19 mouse cellular contexts compared by ENCODE assay signal in the genomic region with DNA sequence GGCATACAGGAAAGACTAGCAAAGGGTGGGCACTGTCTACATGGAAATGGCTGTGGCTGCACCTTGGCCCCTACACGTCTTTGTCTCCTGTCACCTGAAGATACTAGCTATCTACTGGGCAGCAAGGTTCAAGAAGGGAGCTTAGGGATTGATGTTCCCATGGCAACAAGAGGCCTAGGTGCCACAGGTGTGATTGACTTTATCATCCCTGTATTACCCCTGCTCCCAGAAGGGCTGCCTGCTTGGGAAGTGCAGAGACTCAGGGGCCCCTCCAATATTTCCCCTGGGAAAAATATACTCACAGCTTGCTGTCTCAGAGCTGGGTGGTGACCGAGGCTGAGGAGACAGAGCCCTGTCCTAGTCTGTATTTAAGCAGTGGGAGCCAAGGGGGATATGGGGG. TPM values are rescaled to one million over a fixed set of nuclear protein-coding genes. Genes with fewer than 3 reads are reported as not detected.
DNase-seq lines count a peak whose midpoint lies in the region; ATAC-seq and TF ChIP-seq lines count a peak whose summit lies in the region.
"Not testable (repeated sequence)": the region's sequence is repeated elsewhere in the genome, so short reads cannot be mapped to it uniquely, and the experiment has no call there.
"Had no signal": no experiment of that assay in that cellular context is flagged by ENCODE, and none has a peak within 500 bp of the region (broad histone marks: within the 10 kb centered on the region; RNA-seq: fewer than 3 reads in every experiment).

No protein-coding gene starts in this region.

- peak; percentile 91 for ATAC-seq in intestine, embryonic 16.5 days
- ATAC-seq in liver, embryonic 14.5 days (ENCODE audit: insufficient read depth); liver, embryonic 16.5 days (ENCODE audit: low read depth): not testable (repeated sequence)

- not testable (repeated sequence) for H3K4me1 ChIP-seq in intestine, embryonic 16.5 days (ENCODE audit: control insufficient read depth, insufficient read depth, low read length); liver, adult 2 months (ENCODE audit: control insufficient read depth, insufficient read depth, low read length); liver, embryonic 14.5 days (replicated peaks; ENCODE audit: control insufficient read depth in 2 of 2, insufficient read depth in 2 of 2, low read length in 1 of 2); liver, embryonic 16.5 days (ENCODE audit: control insufficient read depth, low read depth, low read length)

- H3K27ac ChIP-seq in intestine, embryonic 16.5 days (ENCODE audit: low read length); liver, embryonic 14.5 days; liver, embryonic 16.5 days (ENCODE audit: low read length): not testable (repeated sequence)
- H3K27ac ChIP-seq in liver, adult 2 months (replicated peaks; ENCODE audit: insufficient read depth, low read depth, low read length): peak overlapping the region; percentile 73

- WGBS in intestine, embryonic 16.5 days: 20% methylated on average over 1 of the region's 2 CpGs
- 30% methylated on average over 2 of the region's 2 CpGs for whole genome bisulfite sequencing in liver, adult 2 months
- 50% methylated on average over 2 of the region's 2 CpGs for WGBS in liver, embryonic 14.5 days (ENCODE audit: insufficient replicate concordance)
- 36% methylated on average over 2 of the region's 2 CpGs for WGBS in liver, embryonic 16.5 days (ENCODE audit: insufficient replicate concordance)

- H3K9ac ChIP-seq in intestine, embryonic 16.5 days (ENCODE audit: low read depth, low read length); liver, embryonic 14.5 days (replicated peaks); liver, embryonic 16.5 days (ENCODE audit: low read depth, low read length): not testable (repeated sequence)
- H3K9ac ChIP-seq in liver, adult 2 months (ENCODE audit: low read depth, low read length): peak overlapping the region; percentile 87

- H3K9me3 ChIP-seq in intestine, embryonic 16.5 days (ENCODE audit: control insufficient read depth, low read length); liver, embryonic 14.5 days (ENCODE audit: control insufficient read depth, low read length); liver, embryonic 16.5 days (replicated peaks; ENCODE audit: control insufficient read depth, low read length): not testable (repeated sequence)

- H3K79me2 ChIP-seq in liver, adult 2 months (ENCODE audit: control insufficient read depth, insufficient read depth, low read length): not testable (repeated sequence)

- not testable (repeated sequence) for H3K4me2 ChIP-seq in intestine, embryonic 16.5 days (ENCODE audit: low read depth, low read length); liver, embryonic 16.5 days (ENCODE audit: low read depth, low read length)
- H3K4me2 ChIP-seq in liver, embryonic 14.5 days (ENCODE audit: low read depth): 0 out of 2 replicates have a peak overlapping the region, but pooled peaks have one; percentile 15

- not testable (repeated sequence) for H3K27me3 ChIP-seq in intestine, embryonic 16.5 days (replicated peaks; ENCODE audit: control insufficient read depth, insufficient read depth, low read length); liver, adult 2 months (ENCODE audit: control insufficient read depth, insufficient read depth, low read length); liver, embryonic 14.5 days (ENCODE audit: control insufficient read depth, insufficient read depth, low read length); liver, embryonic 16.5 days (ENCODE audit: control insufficient read depth, insufficient read depth, low read depth, low read length)

- not testable (repeated sequence) for TF ChIP-seq CTCF in liver, adult 2 months (IDR thresholded peaks at IDR 0.05; ENCODE audit: low read depth, low read length); liver, embryonic 14.5 days (IDR thresholded peaks at IDR 0.05; ENCODE audit: low read depth)

- not testable (repeated sequence) for H3K36me3 ChIP-seq in intestine, embryonic 16.5 days (ENCODE audit: control insufficient read depth, insufficient read depth, low read length); liver, adult 2 months (ENCODE audit: control insufficient read depth, insufficient read depth, low read length); liver, embryonic 14.5 days (replicated peaks; ENCODE audit: control insufficient read depth, insufficient read depth, low read depth); liver, embryonic 16.5 days (ENCODE audit: control insufficient read depth, insufficient read depth)

- TF ChIP-seq EP300 in liver, embryonic 14.5 days (IDR thresholded peaks at IDR 0.05; ENCODE audit: low read depth): not testable (repeated sequence)

- not testable (repeated sequence) for DNase-seq in liver, adult 2 months (ENCODE audit: extremely low read depth, low read depth, low spot score); liver, embryonic 14.5 days (ENCODE audit: low read depth in 3 of 3, low spot score in 3 of 3)

- H3K4me3 ChIP-seq in intestine, embryonic 16.5 days (ENCODE audit: low read length): not testable (repeated sequence)
- peak overlapping the region; percentile 53 for H3K4me3 ChIP-seq in liver, adult 2 months (ENCODE audit: insufficient read depth, low read depth, low read length)
- 0 out of 4 replicates have a peak overlapping the region, but pooled peaks of 1 of the 2 experiments have one; percentile 27 for H3K4me3 ChIP-seq in liver, embryonic 14.5 days (ENCODE audit: insufficient read depth in 1 of 2, low read depth in 2 of 2, low read length in 2 of 2)
- H3K4me3 ChIP-seq in liver, embryonic 16.5 days (ENCODE audit: low read depth, low read length): peak overlapping the region; percentile 27

- not testable (repeated sequence) for TF ChIP-seq POLR2A in liver, adult 2 months (IDR thresholded peaks at IDR 0.05; ENCODE audit: extremely low read depth, insufficient read depth, low read length)

RNA-seq across cellular contexts. Expression of gene Serpina1e, which starts 2.2 kb away (rescaled TPM):
- 49.8 and 59.2 TPM in 2 replicates for polyA plus RNA-seq in intestine, embryonic 16.5 days (2015; fragmentation: Nextera tagmentation; extraction: Ambion mirVana)
- total RNA-seq in liver, adult 2 months (2014; rRNA removed): 1,162 and 7,105 TPM in 2 replicates
- 268 and 557 TPM in 2 replicates for polyA plus RNA-seq in liver, adult 2 months (2012; rRNA removed)
- 183 and 197 TPM in 2 replicates for polyA plus RNA-seq in liver, embryonic 14.5 days (2012; rRNA removed)
- polyA plus RNA-seq in liver, embryonic 14.5 days (2014; fragmentation: Nextera tagmentation; extraction: Ambion mirVana): 180 and 197 TPM in 2 replicates
- polyA plus RNA-seq in liver, embryonic 16.5 days (2015; fragmentation: Nextera tagmentation; extraction: Ambion mirVana): 582 and 639 TPM in 2 replicates
- total RNA-seq: common myeloid progenitor, adult 5-6 weeks; ES-E14; MEL had no signal
- polyA plus RNA-seq: C2C12; embryonic facial prominence, embryonic 11.5 days; embryonic facial prominence, embryonic 13.5 days; erythroblast, embryonic 14.5 days; forebrain, embryonic 10.5 days; forebrain, embryonic 12.5 days; forebrain, embryonic 14.5 days; forebrain, embryonic 16.5 days had no signal

RNA-seq across cellular contexts. Expression of gene Serpina11, which starts 33.2 kb away (rescaled TPM):
- polyA plus RNA-seq in intestine, embryonic 16.5 days (2015; fragmentation: Nextera tagmentation; extraction: Ambion mirVana): 0.09 and 0.38 TPM in 2 replicates
- 47.7 and 49.9 TPM in 2 replicates for total RNA-seq in liver, adult 2 months (2014; rRNA removed)
- polyA plus RNA-seq in liver, adult 2 months (2012; rRNA removed): 107 and 114 TPM in 2 replicates
- polyA plus RNA-seq in liver, embryonic 14.5 days (2012; rRNA removed): 7.0 and 7.7 TPM in 2 replicates
- polyA plus RNA-seq in liver, embryonic 14.5 days (2014; fragmentation: Nextera tagmentation; extraction: Ambion mirVana): 7.2 and 11.4 TPM in 2 replicates
- 23.6 and 23.7 TPM in 2 replicates for polyA plus RNA-seq in liver, embryonic 16.5 days (2015; fragmentation: Nextera tagmentation; extraction: Ambion mirVana)
- total RNA-seq: adrenal gland, postnatal 25 days; common myeloid progenitor, adult 5-6 weeks; ES-E14 had no signal
- polyA plus RNA-seq: brain, embryonic 14.5 days; C2C12; embryonic facial prominence, embryonic 11.5 days; embryonic facial prominence, embryonic 13.5 days; embryonic facial prominence, embryonic 15.5 days; erythroblast, embryonic 14.5 days; forebrain, embryonic 10.5 days; forebrain, embryonic 12.5 days; forebrain, embryonic 14.5 days; forebrain, embryonic 16.5 days had no signal

RNA-seq across cellular contexts. Expression of gene Serpina1c, which starts 51.9 kb away (rescaled TPM):
- 26.7 and 33.2 TPM in 2 replicates for polyA plus RNA-seq in intestine, embryonic 16.5 days (2015; fragmentation: Nextera tagmentation; extraction: Ambion mirVana)
- total RNA-seq in liver, adult 2 months (2014; rRNA removed): 6,010 and 6,410 TPM in 2 replicates
- 8,302 and 8,890 TPM in 2 replicates for polyA plus RNA-seq in liver, adult 2 months (2012; rRNA removed)
- polyA plus RNA-seq in liver, embryonic 14.5 days (2012; rRNA removed): 186 and 209 TPM in 2 replicates
- polyA plus RNA-seq in liver, embryonic 14.5 days (2014; fragmentation: Nextera tagmentation; extraction: Ambion mirVana): 205 and 208 TPM in 2 replicates
- 574 and 660 TPM in 2 replicates for polyA plus RNA-seq in liver, embryonic 16.5 days (2015; fragmentation: Nextera tagmentation; extraction: Ambion mirVana)
- total RNA-seq: adrenal gland, postnatal 25 days; common myeloid progenitor, adult 5-6 weeks; ES-E14; MEL had no signal
- polyA plus RNA-seq: brain, embryonic 14.5 days; C2C12; embryonic facial prominence, embryonic 13.5 days; embryonic facial prominence, embryonic 15.5 days; erythroblast, embryonic 14.5 days; forebrain, embryonic 10.5 days; forebrain, embryonic 12.5 days; forebrain, embryonic 14.5 days; forebrain, embryonic 16.5 days had no signal

RNA-seq across cellular contexts. Expression of gene Serpina9, which starts 57.0 kb away (rescaled TPM):
- polyA plus RNA-seq in intestine, embryonic 16.5 days (2015; fragmentation: Nextera tagmentation; extraction: Ambion mirVana): 0.04 TPM in 1 of 2 replicates, not detected in the other
- total RNA-seq in liver, adult 2 months (2014; rRNA removed): 0.18 and 0.34 TPM in 2 replicates
- 0.11 and 1.3 TPM in 2 replicates for polyA plus RNA-seq in liver, adult 2 months (2012; rRNA removed)
- not detected in 2 replicates for polyA plus RNA-seq in liver, embryonic 14.5 days (2012; rRNA removed)
- polyA plus RNA-seq in liver, embryonic 14.5 days (2014; fragmentation: Nextera tagmentation; extraction: Ambion mirVana): not detected in 2 replicates
- polyA plus RNA-seq in liver, embryonic 16.5 days (2015; fragmentation: Nextera tagmentation; extraction: Ambion mirVana): not detected in 2 replicates
- total RNA-seq: adrenal gland, adult 2 months; adrenal gland, postnatal 25 days; common myeloid progenitor, adult 5-6 weeks; MEL had no signal
- polyA plus RNA-seq: adrenal gland, adult 2 months; embryonic facial prominence, embryonic 11.5 days; erythroblast, embryonic 14.5 days; forebrain, embryonic 10.5 days; forebrain, embryonic 12.5 days; forebrain, embryonic 14.5 days; forebrain, embryonic 16.5 days had no signal

Comparison
In these comparisons a context has a peak if more than half of its experiments do, and no peak if none do; other contexts are left out.
1. RNA of gene Serpina1c, which starts 51.9 kb away (polyA plus RNA-seq): 8,302 to 8,890 TPM in liver, adult 2 months; 574 to 660 TPM in liver, embryonic 16.5 days, 186 to 209 TPM in liver, embryonic 14.5 days and 26.7 to 33.2 TPM in intestine, embryonic 16.5 days; every median in the first group is over 10 times any median in the second.